Mouse (Mus musculus): ENCODE results near the gene D10Jhu81e.
"Not testable (repeated sequence)": the region's sequence is repeated elsewhere in the genome, so short reads cannot be mapped to it uniquely, and the experiment has no call there.

D10Jhu81e gene

DNA sequence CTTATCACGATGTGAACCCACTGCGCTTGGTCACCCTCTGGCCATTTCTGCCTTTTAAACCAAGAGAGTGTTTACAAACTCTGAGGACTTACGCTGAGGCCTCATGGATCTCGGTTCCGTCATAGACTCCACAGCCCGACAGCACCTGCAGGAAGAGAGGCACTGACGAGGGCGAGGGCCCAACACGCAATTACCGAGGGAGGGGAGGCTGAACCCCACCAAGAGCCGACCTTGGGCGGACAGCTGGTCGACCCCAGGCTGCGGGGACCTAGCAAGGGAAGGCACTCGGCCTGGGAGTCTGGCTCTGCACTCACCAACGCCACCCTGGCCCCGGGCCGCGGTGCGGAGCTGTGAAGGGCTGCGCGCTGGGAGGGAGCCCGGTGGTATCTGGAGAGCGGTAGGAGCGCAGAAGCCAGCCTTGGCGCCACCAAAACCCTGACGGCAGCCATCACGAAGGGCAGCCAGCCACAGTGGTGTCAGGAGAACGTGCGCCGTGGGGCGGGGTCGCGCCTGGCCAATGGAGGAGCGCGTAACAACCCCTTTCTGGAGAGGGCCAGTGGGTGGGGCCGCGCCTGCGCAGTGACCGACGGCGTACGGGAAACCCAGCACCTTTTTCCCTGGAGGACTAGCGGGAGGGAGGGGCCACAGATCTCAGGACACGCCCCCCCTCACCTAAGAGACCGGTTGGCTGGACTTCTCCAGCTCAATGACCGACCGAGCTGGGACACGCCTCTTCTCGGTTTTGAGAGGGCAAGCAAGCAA is at the start of gene D10Jhu81e:
TSS of gene D10Jhu81e (minus strand) at position 502 of the 762 bp plus-strand sequence.
- in situ Hi-C loops (cut with MboI, MseI) = no loop called here

- in situ Hi-C loops (cut with MboI, MseI) = no loop called here
These were observed 49.0 kb upstream of the D10Jhu81e start for GRCm38 (mm10) chr10:78218576-78218975.

GRCm38 (mm10) chr10:78216376-78217083 is 46.9 kb upstream of the D10Jhu81e start:
- in situ Hi-C loops (cut with MboI, MseI) = no loop called here

- in situ Hi-C loops (cut with MboI, MseI) = no loop called here
These were observed 44.8 kb upstream of the D10Jhu81e start for GRCm38 (mm10) chr10:78214371-78214770.

GRCm38 (mm10) chr10:78211311-78211710 is 41.7 kb upstream of the D10Jhu81e start:
- in situ Hi-C loops (cut with MboI, MseI) = no loop called here

DNA sequence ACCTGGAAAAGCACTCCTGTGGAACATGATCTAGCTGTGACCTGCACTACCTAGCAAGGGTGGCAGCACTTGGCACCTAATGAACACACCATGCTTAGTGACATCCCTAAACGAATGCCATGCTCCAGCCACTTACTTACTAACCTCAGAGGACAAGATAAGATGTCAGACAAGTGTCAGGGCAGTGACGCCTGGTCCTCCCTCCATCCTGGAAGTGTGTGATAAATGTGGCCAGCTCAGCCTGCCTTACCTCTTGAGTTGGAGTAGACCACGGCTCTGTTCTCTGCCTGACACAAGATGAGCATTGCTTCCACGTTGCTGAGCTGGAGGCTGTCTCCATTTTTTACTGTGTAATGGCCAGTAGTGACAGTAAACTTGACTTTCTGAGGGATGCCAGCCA is 31.6 kb upstream of the D10Jhu81e start:
- in situ Hi-C loops (cut with MboI, MseI) = no loop called here

DNA sequence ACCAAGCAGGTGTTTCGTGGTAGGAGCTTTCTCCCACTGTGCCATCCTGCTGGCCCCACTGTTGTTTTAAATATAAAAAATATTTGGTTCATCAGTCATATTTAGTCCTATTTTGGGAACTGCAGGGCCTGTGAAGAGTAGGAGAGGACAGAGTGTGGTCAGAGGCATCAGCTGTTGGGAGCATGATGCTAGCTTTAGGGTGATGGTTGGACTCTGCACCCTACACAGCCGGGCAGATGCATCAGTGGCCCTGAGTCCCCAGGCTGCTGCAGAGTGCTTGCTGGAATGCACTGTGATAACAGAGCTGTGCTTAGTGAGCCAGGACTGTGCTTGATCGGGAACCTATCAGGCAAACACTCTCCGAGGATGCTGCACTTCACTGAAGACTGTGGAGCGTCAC is 23.4 kb upstream of the D10Jhu81e start:
- in situ Hi-C loops (cut with MboI, MseI) = no loop called here

GRCm38 (mm10) chr10:78186076-78186475 is 16.5 kb upstream of the D10Jhu81e start:
- in situ Hi-C loops (cut with MboI, MseI) = not testable (repeated sequence)

GRCm38 (mm10) chr10:78185381-78185725 is 15.8 kb upstream of the D10Jhu81e start:
- in situ Hi-C loops (cut with MboI, MseI) = no loop called here

DNA sequence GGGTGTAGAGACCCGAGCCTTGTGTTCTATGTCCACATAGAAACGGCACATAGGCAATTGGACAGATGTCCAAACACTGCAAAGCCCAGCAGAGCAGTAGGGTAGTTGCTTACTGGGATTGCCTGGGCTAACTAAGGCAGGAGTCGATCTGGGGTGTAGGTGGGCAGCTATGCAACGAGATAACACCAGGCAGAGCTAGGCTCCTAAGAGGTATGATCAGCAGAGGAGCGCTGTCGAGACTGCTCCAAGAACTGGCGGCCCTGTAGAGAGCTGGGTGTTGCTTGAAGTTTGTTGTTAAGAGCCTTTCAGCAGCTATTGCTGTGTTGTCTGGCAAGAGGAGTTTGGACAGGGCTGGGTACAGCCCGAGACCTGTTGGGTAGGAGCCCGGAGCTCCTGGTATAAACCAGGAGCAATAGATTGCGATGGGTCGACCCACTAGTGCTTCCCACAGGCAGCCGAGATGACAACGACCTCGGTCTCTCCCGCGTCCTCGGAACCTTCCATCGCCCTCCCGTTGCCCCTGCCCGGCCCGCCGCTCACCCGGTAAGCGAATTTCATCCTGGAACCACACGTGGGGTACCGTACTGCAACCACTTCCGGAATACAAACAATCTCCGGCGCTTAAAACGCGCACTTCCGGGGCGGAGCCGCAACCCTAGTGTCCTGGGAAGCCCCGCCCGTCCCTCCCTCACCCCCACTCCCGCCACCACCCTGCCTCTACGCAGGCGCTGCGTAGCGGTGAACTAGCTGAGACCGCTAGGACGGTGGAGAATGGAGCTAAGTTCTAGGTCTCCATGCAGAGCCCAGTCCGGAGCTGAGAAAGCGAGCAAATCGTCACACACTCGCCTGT is 15.2 kb upstream of the D10Jhu81e start, which contains the start of gene Pwp2:
TSS of gene Pwp2 (minus strand) at position 619 of the 850 bp plus-strand sequence.
- in situ Hi-C loops (cut with MboI, MseI) = no loop called here

GRCm38 (mm10) chr10:78183577-78183976 is 14.0 kb upstream of the D10Jhu81e start:
- in situ Hi-C loops (cut with MboI, MseI) = no loop called here

- in situ Hi-C loops (cut with MboI, MseI) = no loop called here
These were observed 12.7 kb upstream of the D10Jhu81e start for GRCm38 (mm10) chr10:78182321-78182720.

- in situ Hi-C loops (cut with MboI, MseI) = no loop called here
These were observed 4.9 kb upstream of the D10Jhu81e start for GRCm38 (mm10) chr10:78174474-78174873.

DNA sequence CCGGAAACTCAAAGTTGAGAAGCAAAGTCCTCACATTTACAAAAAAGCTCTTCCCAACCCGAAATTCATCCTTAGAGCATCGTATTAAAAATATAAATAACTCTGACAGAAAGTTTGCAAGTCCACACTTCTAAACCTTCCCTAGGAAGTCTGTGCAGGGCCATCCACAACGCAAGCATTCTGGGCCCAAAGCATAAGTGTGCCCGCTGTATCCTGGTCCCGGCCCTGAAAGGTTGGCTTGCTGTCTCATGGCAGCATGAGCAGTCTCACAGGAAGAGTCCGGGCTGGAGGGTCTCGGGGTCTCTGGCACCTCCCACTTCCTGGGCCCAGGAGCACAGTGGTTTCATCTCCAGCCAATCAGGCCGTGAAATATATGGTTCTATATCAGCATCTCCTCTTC is 2.0 kb upstream of the D10Jhu81e start:
- in situ Hi-C loops (cut with MboI, MseI) = no loop called here

DNA sequence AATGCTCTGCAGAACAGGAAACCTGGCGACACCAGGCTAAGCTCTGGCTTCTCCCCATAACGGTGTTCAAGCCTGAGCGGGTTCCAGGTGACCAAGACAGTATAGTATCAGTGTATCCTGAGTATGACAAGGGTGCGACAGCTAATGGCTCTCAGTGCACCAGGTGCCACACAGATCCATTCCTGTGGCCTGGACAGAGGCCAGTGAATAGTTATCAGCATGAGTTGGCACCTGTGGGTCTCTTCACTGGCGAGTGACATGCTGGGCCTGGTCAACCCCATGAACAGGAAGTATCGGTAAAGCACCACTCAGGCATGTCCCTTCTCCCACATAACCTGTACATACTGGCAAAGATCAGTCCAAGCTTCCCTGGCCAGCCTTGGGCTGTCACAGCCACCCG is 1.5 kb upstream of the D10Jhu81e start:
- in situ Hi-C loops (cut with MboI, MseI) = no loop called here

GRCm38 (mm10) chr10:78170445-78170844 is 863 bp upstream of the D10Jhu81e start:
- in situ Hi-C loops (cut with MboI, MseI) = no loop called here

- in situ Hi-C loops (cut with MboI, MseI) = no loop called here
These were observed 790 bp downstream of the D10Jhu81e start for GRCm38 (mm10) chr10:78168792-78169191.

- in situ Hi-C loops (cut with MboI, MseI) = no loop called here
These were observed 1.8 kb downstream of the D10Jhu81e start for GRCm38 (mm10) chr10:78167775-78168174.

- in situ Hi-C loops (cut with MboI, MseI) = no loop called here
These were observed 2.2 kb downstream of the D10Jhu81e start for GRCm38 (mm10) chr10:78167333-78167732.

GRCm38 (mm10) chr10:78165256-78166005 is 4.2 kb downstream of the D10Jhu81e start:
- in situ Hi-C loops (cut with MboI, MseI) = no loop called here

GRCm38 (mm10) chr10:78164786-78165185 is 4.8 kb downstream of the D10Jhu81e start:
- in situ Hi-C loops (cut with MboI, MseI) = loop anchor here (5.0 kb wide), 1 partner anchor 132 kb away; no protein-coding TSS in a partner anchor
